Mouse (Mus musculus) limb, embryonic 15.5 days (tissue): ENCODE results near the gene Ephb4. TPM values are rescaled to one million over a fixed set of nuclear protein-coding genes. Genes with fewer than 3 reads are reported as not detected.
A peak's percentile ranks its signal among the peaks of the same experiment; 100 is the strongest.

Experiments used
- ATAC-seq: fragments of 200-750 bp; cut with Nextera tagmentation; 2 replicates; pipeline ENCODE4 v1.8.0; 2017; ENCODE audit warnings: low read depth, moderate TSS enrichment; ENCODE audit not compliant: insufficient number of reproducible peaks, low FRiP score, low TSS enrichment
- H3K27ac ChIP-seq: fragments of 300-500 bp; sonication (generic); 2 replicates; pipeline ENCODE4 v1.5.1; 2015; ENCODE audit warnings: moderate library complexity, mild to moderate bottlenecking, inconsistent platforms
- H3K27me3 ChIP-seq: fragments of 300-500 bp; sonication (generic); 2 replicates; pipeline ENCODE4 v1.6.1; 2015; ENCODE audit warnings: inconsistent platforms
- H3K36me3 ChIP-seq: fragments of 300-500 bp; sonication (generic); 2 replicates; pipeline ENCODE4 v1.6.1; 2015; ENCODE audit warnings: inconsistent platforms
- H3K4me1 ChIP-seq: fragments of 300-500 bp; sonication (generic); 2 replicates; pipeline ENCODE4 v1.6.1; 2015; ENCODE audit warnings: inconsistent platforms
- H3K4me2 ChIP-seq: fragments of 300-500 bp; sonication (generic); 2 replicates; pipeline ENCODE4 v1.6.1; 2015; ENCODE audit warnings: mild to moderate bottlenecking, inconsistent platforms
- H3K4me3 ChIP-seq: fragments of 300-500 bp; sonication (generic); 2 replicates; pipeline ENCODE4 v1.5.1; 2015; ENCODE audit warnings: mild to moderate bottlenecking, inconsistent platforms
- H3K9ac ChIP-seq: fragments of 300-500 bp; sonication (generic); 2 replicates; pipeline ENCODE4 v1.6.1; 2015; ENCODE audit warnings: inconsistent platforms
- H3K9me3 ChIP-seq: fragments of 300-500 bp; sonication (generic); 2 replicates; pipeline ENCODE4 v1.6.1; 2016; ENCODE audit warnings: inconsistent platforms
- WGBS: fragments of 180-500 bp; shearing (Covaris S2); methylation state at CpG from one replicate; pipeline ENCODE4 v1.1.7; 2015; 5-methylcytosine and 5-hydroxymethylcytosine counted together
- polyA plus RNA-seq: library from polyadenylated mRNA; unstranded; fragments of >200 nt; fragmentation: Nextera tagmentation; extraction: Ambion mirVana; gene quantifications from 2 replicates; pipeline ENCODE4 v1.2.1, GENCODE M21; 2015

Ephb4 gene
- polyA plus RNA-seq, 1 experiment from 2014 or later: 68.6 TPM

GRCm38 (mm10) chr5:137314193-137315083, 35.5 kb upstream of the Ephb4 start, which contains the start of gene Trip6:
TSS of gene Trip6 (minus strand) at chr5:137314404.
- H3K4me1 ChIP-seq: peaks cover 37% of the 10 kb centered on the region
- H3K4me3 ChIP-seq: peak within 1 kb of the TSS; percentile 65
- H3K27ac ChIP-seq: peak within 1 kb of the TSS; percentile 95
- peaks cover 44% of the 10 kb centered on the region for H3K36me3 ChIP-seq
- ATAC-seq: peak; percentile 95
- H3K9me3 ChIP-seq: no peaks in the 10 kb centered on the region
- H3K27me3 ChIP-seq: no peaks in the 10 kb centered on the region
- H3K9ac ChIP-seq: peak within 1 kb of the TSS; percentile 81
- peak within 1 kb of the TSS; percentile 88 for H3K4me2 ChIP-seq
- WGBS: 13% methylated on average over 30 of the region's 30 CpGs

DNA sequence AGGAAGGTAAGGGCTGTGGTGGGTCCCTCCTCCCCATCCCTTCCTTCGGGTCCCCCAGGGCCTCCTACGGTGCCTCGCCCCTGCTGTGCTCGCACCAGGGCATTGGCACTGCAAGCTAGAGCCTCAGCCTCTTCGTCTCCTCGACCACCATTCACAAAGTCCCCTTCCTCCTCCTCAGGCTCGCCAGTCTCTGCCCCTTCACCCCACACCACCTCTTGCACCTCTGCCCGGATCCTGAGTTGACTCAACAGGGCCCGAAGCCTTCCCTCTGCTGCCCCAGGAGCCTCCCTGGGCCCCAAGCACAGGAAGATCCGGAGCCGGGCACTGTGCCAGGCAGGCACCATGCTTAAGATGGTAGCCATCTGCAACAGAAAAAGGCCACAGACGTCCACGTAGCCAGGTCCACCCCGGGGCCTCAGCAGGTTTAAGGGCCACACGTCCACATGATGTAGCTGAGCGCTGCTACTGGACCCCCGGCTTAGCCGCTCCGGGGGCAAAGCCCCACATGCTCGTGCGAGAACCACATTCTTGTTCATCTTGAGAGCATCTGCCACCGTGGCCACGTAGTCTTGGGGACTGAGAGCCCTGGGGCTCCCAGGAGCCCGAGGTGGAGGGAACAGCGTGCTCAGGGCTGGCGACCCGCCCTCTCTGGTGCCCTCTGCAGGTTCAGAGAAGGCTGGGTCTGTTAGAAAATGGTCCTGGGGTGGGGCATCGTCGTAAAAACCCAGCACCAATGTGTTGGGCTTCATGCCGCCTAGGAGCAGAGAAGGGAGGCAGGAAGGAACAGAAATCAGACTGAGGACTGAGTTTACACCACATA, 34.6 kb upstream of the Ephb4 start:
- H3K4me1 ChIP-seq: peaks cover 37% of the 10 kb centered on the region
- H3K27ac ChIP-seq: peak overlapping the region; percentile 95
- H3K27me3 ChIP-seq: no peaks in the 10 kb centered on the region
- H3K4me3 ChIP-seq: no peak overlapping the region; the same call in 1 of the 2 replicates
- H3K4me2 ChIP-seq: peak overlapping the region; percentile 88
- no peaks in the 10 kb centered on the region for H3K9me3 ChIP-seq
- peaks cover 44% of the 10 kb centered on the region for H3K36me3 ChIP-seq
- ATAC-seq: no peak
- no peak overlapping the region for H3K9ac ChIP-seq
- WGBS: 42% methylated on average over 30 of the region's 30 CpGs

GRCm38 (mm10) chr5:137317361-137317760, 32.5 kb upstream of the Ephb4 start:
- Histone ChIP-seq H3K27me3 (no peaks in the 10 kb centered on the region), H3K4me3 (no peak overlapping the region), H3K36me3 (peaks cover 46% of the 10 kb centered on the region)

GRCm38 (mm10) chr5:137318570-137318969, 31.3 kb upstream of the Ephb4 start:
- H3K4me3 ChIP-seq: no peak overlapping the region
- H3K27me3 ChIP-seq: no peaks in the 10 kb centered on the region
- H3K4me2 ChIP-seq: no peak overlapping the region
- H3K9me3 ChIP-seq: no peaks in the 10 kb centered on the region
- no peak overlapping the region for H3K9ac ChIP-seq
- peaks cover 55% of the 10 kb centered on the region for H3K36me3 ChIP-seq
- H3K27ac ChIP-seq: no peak overlapping the region
- ATAC-seq: no peak
- WGBS: 87% methylated on average over 1 of the region's 1 CpGs
- H3K4me1 ChIP-seq: peaks cover 15% of the 10 kb centered on the region

More at GRCm38 (mm10) chr5:137317361-137317760, 32.5 kb upstream of the Ephb4 start:
- Histone ChIP-seq H3K27ac (no peak overlapping the region), H3K9me3 (no peaks in the 10 kb centered on the region), H3K4me1 (peaks cover 27% of the 10 kb centered on the region), H3K9ac (no peak overlapping the region), H3K4me2 (no peak overlapping the region)
- ATAC-seq: no peak
- WGBS: 87% methylated on average over 8 of the region's 8 CpGs

DNA sequence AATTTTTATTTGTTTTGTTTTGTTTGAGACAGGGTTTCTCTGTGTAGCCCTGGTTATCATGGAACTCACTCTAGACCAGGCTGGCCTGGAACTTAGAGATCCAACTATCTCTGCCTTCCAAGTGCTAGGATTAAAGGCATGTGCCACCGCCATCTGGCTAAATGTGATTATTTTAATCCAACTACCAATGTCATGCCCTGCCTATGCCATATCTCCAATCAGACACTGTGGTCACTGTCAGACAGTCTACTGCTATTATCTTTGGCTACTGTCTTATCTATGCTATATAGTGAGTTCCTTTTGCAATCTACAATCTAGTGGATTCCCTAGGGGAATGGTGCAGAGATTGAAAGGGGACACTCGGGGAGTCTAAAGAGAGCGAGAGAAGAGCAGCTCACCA, 28.9 kb upstream of the Ephb4 start:
- no peak overlapping the region for H3K4me2 ChIP-seq
- no peak overlapping the region for H3K9ac ChIP-seq
- H3K27me3 ChIP-seq: no peaks in the 10 kb centered on the region
- H3K36me3 ChIP-seq: peaks cover 66% of the 10 kb centered on the region
- no peak overlapping the region for H3K4me3 ChIP-seq
- ATAC-seq: no peak
- no peaks in the 10 kb centered on the region for H3K4me1 ChIP-seq
- WGBS: 91% methylated on average over 3 of the region's 3 CpGs
- no peaks in the 10 kb centered on the region for H3K9me3 ChIP-seq
- H3K27ac ChIP-seq: no peak overlapping the region

GRCm38 (mm10) chr5:137330910-137331309, 19.0 kb upstream of the Ephb4 start:
- Histone ChIP-seq H3K27ac (no peak overlapping the region), H3K9me3 (no peaks in the 10 kb centered on the region), H3K36me3 (peaks cover 11% of the 10 kb centered on the region), H3K4me1 (peaks cover 20% of the 10 kb centered on the region), H3K9ac (no peak overlapping the region), H3K27me3 (no peaks in the 10 kb centered on the region), H3K4me3 (no peak overlapping the region), H3K4me2 (no peak overlapping the region)
- 81% methylated on average over 7 of the region's 7 CpGs for WGBS
- ATAC-seq: no peak

DNA sequence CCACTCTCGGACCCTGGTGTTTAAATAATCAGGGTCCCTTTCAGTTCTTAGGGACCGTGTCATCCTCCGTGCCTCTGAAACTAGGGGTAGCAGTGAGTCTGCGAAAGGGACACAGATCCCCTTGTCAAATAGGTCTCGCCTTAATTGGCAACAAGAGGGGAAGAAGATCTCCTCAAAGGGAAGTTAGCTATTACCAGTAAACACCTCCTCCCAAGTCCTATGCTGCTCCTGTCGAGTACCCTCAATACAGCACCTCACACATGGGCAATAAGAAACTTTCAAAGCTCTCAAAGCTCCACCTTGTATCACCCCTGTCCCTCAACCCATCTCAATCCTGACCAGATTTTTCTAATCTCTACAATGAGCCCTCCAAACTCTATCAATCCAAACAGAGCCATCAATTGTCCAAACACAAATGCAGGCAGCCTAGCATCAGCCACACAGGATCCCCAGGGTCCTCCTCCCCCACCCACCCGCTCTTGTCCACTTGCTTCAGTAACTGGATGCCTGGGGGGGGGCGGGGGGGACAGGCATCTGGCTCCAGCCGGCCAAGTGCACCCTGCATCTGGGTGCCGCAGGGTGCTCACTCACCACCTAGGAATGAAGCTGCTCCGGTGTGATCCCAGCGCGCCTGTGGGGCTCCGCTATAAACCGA, 16.9 kb upstream of the Ephb4 start:
- H3K27me3 ChIP-seq: no peaks in the 10 kb centered on the region
- H3K36me3 ChIP-seq: peaks cover 3% of the 10 kb centered on the region
- H3K27ac ChIP-seq: peak overlapping the region; percentile 61; the same call in 1 of the 2 replicates
- H3K4me2 ChIP-seq: peak overlapping the region; percentile 99
- WGBS: 14% methylated on average over 15 of the region's 15 CpGs
- peak overlapping the region; percentile 50 for H3K9ac ChIP-seq
- H3K4me1 ChIP-seq: peaks cover 28% of the 10 kb centered on the region
- peak overlapping the region; percentile 69 for H3K4me3 ChIP-seq
- peak; percentile 15; the same call in 1 of the 2 replicates for ATAC-seq
- no peaks in the 10 kb centered on the region for H3K9me3 ChIP-seq

DNA sequence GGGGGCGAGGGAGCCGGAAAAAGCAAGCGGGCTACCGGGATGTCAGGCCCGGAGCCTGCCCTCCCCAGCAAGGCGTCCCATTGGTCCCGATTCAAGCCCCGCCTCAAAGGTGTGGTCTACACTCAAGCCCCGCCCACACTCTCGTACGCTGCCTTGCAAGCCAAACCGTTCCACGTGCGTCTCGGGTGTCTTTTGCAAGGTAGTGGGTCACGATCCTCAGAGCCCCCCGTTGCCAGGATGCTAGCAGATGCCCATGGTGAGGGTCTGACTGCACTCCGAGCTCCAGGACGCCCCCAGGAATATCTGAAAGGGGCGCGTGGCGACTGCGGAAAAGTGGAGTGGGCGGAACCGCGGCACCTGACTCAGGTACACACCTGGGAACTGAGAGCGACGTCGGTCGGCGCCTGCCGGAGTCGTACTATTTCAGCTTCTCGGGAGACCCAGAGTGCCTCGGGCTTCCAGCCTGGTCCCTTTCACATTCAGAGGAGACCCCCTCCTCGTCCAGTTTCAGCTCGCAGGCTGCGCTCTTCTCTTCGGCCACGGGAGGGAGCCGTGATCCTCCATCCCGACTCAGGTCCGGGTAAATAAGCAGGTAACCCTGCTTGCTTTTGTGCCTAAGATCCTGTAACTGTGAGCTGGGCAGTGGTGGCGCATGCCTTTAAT, 16.3 kb upstream of the Ephb4 start, which contains the start of gene Slc12a9:
Gene Slc12a9, minus strand, starts transcription at position 86 of the 663 bp plus-strand sequence.
- no peaks in the 10 kb centered on the region for H3K9me3 ChIP-seq
- peak within 1 kb of the TSS; percentile 99 for H3K4me2 ChIP-seq
- H3K27me3 ChIP-seq: no peaks in the 10 kb centered on the region
- peak within 1 kb of the TSS; percentile 50 for H3K9ac ChIP-seq
- H3K4me3 ChIP-seq: peak within 1 kb of the TSS; percentile 69
- no peaks in the 10 kb centered on the region; the same call in 1 of the 2 replicates for H3K36me3 ChIP-seq
- peak; percentile 88 for ATAC-seq
- peaks cover 28% of the 10 kb centered on the region for H3K4me1 ChIP-seq
- peak within 1 kb of the TSS; percentile 61; the same call in 1 of the 2 replicates for H3K27ac ChIP-seq
- under 1% methylated on average over 44 of the region's 44 CpGs for WGBS

- peak overlapping the region; percentile 99; the same call in 1 of the 2 replicates for H3K4me2 ChIP-seq
- no peak overlapping the region for H3K9ac ChIP-seq
- H3K27me3 ChIP-seq: no peaks in the 10 kb centered on the region
- peak overlapping the region; percentile 69 for H3K4me3 ChIP-seq
- no peaks in the 10 kb centered on the region for H3K9me3 ChIP-seq
- peaks cover 35% of the 10 kb centered on the region for H3K4me1 ChIP-seq
- no peak overlapping the region for H3K27ac ChIP-seq
- no peak for ATAC-seq
- no peaks in the 10 kb centered on the region; the same call in 1 of the 2 replicates for H3K36me3 ChIP-seq
- 59% methylated on average over 10 of the region's 10 CpGs for WGBS
Observed at GRCm38 (mm10) chr5:137334317-137334716, 15.6 kb upstream of the Ephb4 start.

GRCm38 (mm10) chr5:137335066-137335465, 14.8 kb upstream of the Ephb4 start:
- Histone ChIP-seq H3K27me3 (no peaks in the 10 kb centered on the region), H3K9ac (no peak overlapping the region), H3K27ac (no peak overlapping the region), H3K4me3 (no peak overlapping the region), H3K36me3 (no peaks in the 10 kb centered on the region; the same call in 1 of the 2 replicates), H3K9me3 (no peaks in the 10 kb centered on the region), H3K4me2 (no peak overlapping the region), H3K4me1 (peaks cover 41% of the 10 kb centered on the region)
- WGBS: 64% methylated on average over 6 of the region's 6 CpGs
- no peak for ATAC-seq

GRCm38 (mm10) chr5:137337190-137337589, 12.7 kb upstream of the Ephb4 start:
- no peaks in the 10 kb centered on the region for H3K27me3 ChIP-seq
- peaks cover 38% of the 10 kb centered on the region for H3K4me1 ChIP-seq
- no peaks in the 10 kb centered on the region for H3K36me3 ChIP-seq
- no peak overlapping the region for H3K4me2 ChIP-seq
- ATAC-seq: no peak
- no peak overlapping the region for H3K4me3 ChIP-seq
- H3K9ac ChIP-seq: no peak overlapping the region
- no peaks in the 10 kb centered on the region for H3K9me3 ChIP-seq
- 37% methylated on average over 8 of the region's 8 CpGs for WGBS
- H3K27ac ChIP-seq: no peak overlapping the region
